Mouse (Mus musculus) hindbrain, embryonic 16.5 days (tissue): ENCODE results near the gene Tpcn1. TPM values are rescaled to one million over a fixed set of nuclear protein-coding genes. Genes with fewer than 3 reads are reported as not detected.

Experiments used
- ATAC-seq: fragments of 200-750 bp; cut with Nextera tagmentation; 2 replicates; pipeline ENCODE4 v1.8.0; 2017; ENCODE audit warnings: moderate TSS enrichment, moderate library complexity
- H3K27ac ChIP-seq: fragments of 300-500 bp; sonication (generic); 2 replicates; pipeline ENCODE4 v1.5.1; 2014; ENCODE audit warnings: low read depth, mild to moderate bottlenecking, control low read depth, low read length, moderate library complexity
- H3K27me3 ChIP-seq: fragments of 300-500 bp; sonication (generic); replicated peaks from 2 replicates; pipeline ENCODE4 v1.6.1; 2014; ENCODE audit warnings: low read length; ENCODE audit not compliant: control insufficient read depth, insufficient read depth
- H3K36me3 ChIP-seq: fragments of 300-500 bp; sonication (generic); 2 replicates; pipeline ENCODE4 v1.6.1; 2014; ENCODE audit warnings: mild to moderate bottlenecking, low read length, moderate library complexity, mixed read lengths; ENCODE audit not compliant: control insufficient read depth, insufficient read depth
- H3K4me1 ChIP-seq: fragments of 300-500 bp; sonication (generic); 2 replicates; pipeline ENCODE4 v1.6.1; 2014; ENCODE audit warnings: low read depth, low read length; ENCODE audit not compliant: control insufficient read depth, insufficient read depth
- H3K4me2 ChIP-seq: fragments of 300-500 bp; sonication (generic); 2 replicates; pipeline ENCODE4 v1.6.1; 2014; ENCODE audit warnings: mild to moderate bottlenecking, low read length, control low read depth, moderate library complexity
- H3K4me3 ChIP-seq: fragments of 300-500 bp; sonication (generic); 2 replicates; pipeline ENCODE4 v1.5.1; 2014; ENCODE audit warnings: mild to moderate bottlenecking, low read length, control low read depth, moderate library complexity
- H3K9ac ChIP-seq: fragments of 300-500 bp; sonication (generic); 2 replicates; pipeline ENCODE4 v1.6.1; 2014; ENCODE audit warnings: low read depth, mild to moderate bottlenecking, control low read depth, low read length, moderate library complexity
- H3K9me3 ChIP-seq: fragments of 300-500 bp; sonication (generic); 2 replicates; pipeline ENCODE4 v1.6.1; 2014; ENCODE audit warnings: mild to moderate bottlenecking, low read length, moderate library complexity; ENCODE audit not compliant: control insufficient read depth
- WGBS: fragments of 180-500 bp; shearing (Covaris S2); extraction: QIAGEN DNeasy Blood & Tissue Kit; methylation state at CpG from one replicate; pipeline ENCODE4 v1.1.7; 2014; 5-methylcytosine and 5-hydroxymethylcytosine counted together
- polyA plus RNA-seq: library from polyadenylated mRNA; unstranded; fragments of >200 nt; fragmentation: Nextera tagmentation; extraction: Ambion mirVana; gene quantifications from 2 replicates; pipeline ENCODE4 v1.2.1, GENCODE M21; 2015

Gene Tpcn1
- polyA plus RNA-seq, 1 experiment from 2014 or later, result 15.1 TPM

GRCm38 (mm10) chr5:120604839-120605238 lies 16.4 kb upstream of the Tpcn1 start:
- H3K4me3 ChIP-seq, result peak overlapping the region; percentile 38
- no peaks in the 10 kb centered on the region for H3K9me3 ChIP-seq
- peak overlapping the region; percentile 71 for H3K27ac ChIP-seq
- peak overlapping the region; percentile 65 for H3K9ac ChIP-seq
- WGBS, result 1% methylated on average over 6 of the region's 6 CpGs
- ATAC-seq, result no peak
- H3K36me3 ChIP-seq, result no peaks in the 10 kb centered on the region
- H3K4me2 ChIP-seq, result peak overlapping the region; percentile 71
- peaks cover 5% of the 10 kb centered on the region; the same call in 1 of the 2 replicates for H3K4me1 ChIP-seq
- no peaks in the 10 kb centered on the region for H3K27me3 ChIP-seq

GRCm38 (mm10) chr5:120603515-120603914 lies 15.0 kb upstream of the Tpcn1 start:
- Histone ChIP-seq H3K4me2 (no peak overlapping the region), H3K4me3 (no peak overlapping the region), H3K9ac (no peak overlapping the region), H3K27ac (no peak overlapping the region), H3K36me3 (no peaks in the 10 kb centered on the region), H3K27me3 (no peaks in the 10 kb centered on the region), H3K4me1 (peaks cover 5% of the 10 kb centered on the region; the same call in 1 of the 2 replicates), H3K9me3 (no peaks in the 10 kb centered on the region)
- ATAC-seq, result no peak
- 60% methylated on average over 7 of the region's 7 CpGs for WGBS

GRCm38 (mm10) chr5:120602210-120602609 lies 13.7 kb upstream of the Tpcn1 start:
- H3K4me2 ChIP-seq, result no peak overlapping the region
- WGBS, result 97% methylated on average over 12 of the region's 12 CpGs
- no peaks in the 10 kb centered on the region for H3K27me3 ChIP-seq
- no peak overlapping the region for H3K9ac ChIP-seq
- H3K9me3 ChIP-seq, result no peaks in the 10 kb centered on the region
- H3K4me3 ChIP-seq, result no peak overlapping the region
- ATAC-seq, result no peak
- H3K27ac ChIP-seq, result no peak overlapping the region
- no peaks in the 10 kb centered on the region for H3K36me3 ChIP-seq
- H3K4me1 ChIP-seq, result peaks cover 5% of the 10 kb centered on the region; the same call in 1 of the 2 replicates

GRCm38 (mm10) chr5:120600946-120601668 lies 12.6 kb upstream of the Tpcn1 start:
- WGBS, result 56% methylated on average over 11 of the region's 11 CpGs
- H3K9me3 ChIP-seq, result no peaks in the 10 kb centered on the region
- no peak for ATAC-seq
- peaks cover 5% of the 10 kb centered on the region; the same call in 1 of the 2 replicates for H3K4me1 ChIP-seq
- no peaks in the 10 kb centered on the region for H3K27me3 ChIP-seq
- H3K36me3 ChIP-seq, result no peaks in the 10 kb centered on the region
- H3K27ac ChIP-seq, result no peak overlapping the region; the same call in 1 of the 2 replicates
- no peak overlapping the region for H3K4me2 ChIP-seq
- H3K9ac ChIP-seq, result no peak overlapping the region
- no peak overlapping the region for H3K4me3 ChIP-seq

GRCm38 (mm10) chr5:120599625-120600024 lies 11.2 kb upstream of the Tpcn1 start:
- Histone ChIP-seq H3K4me1 (no peaks in the 10 kb centered on the region), H3K27ac (no peak overlapping the region), H3K27me3 (no peaks in the 10 kb centered on the region), H3K9ac (no peak overlapping the region), H3K9me3 (no peaks in the 10 kb centered on the region), H3K4me2 (no peak overlapping the region), H3K36me3 (no peaks in the 10 kb centered on the region), H3K4me3 (no peak overlapping the region)
- 93% methylated on average over 6 of the region's 6 CpGs for WGBS
- no peak for ATAC-seq

- Histone ChIP-seq H3K27ac (no peak overlapping the region), H3K9me3 (no peaks in the 10 kb centered on the region), H3K4me2 (no peak overlapping the region), H3K27me3 (no peaks in the 10 kb centered on the region), H3K9ac (no peak overlapping the region), H3K4me1 (no peaks in the 10 kb centered on the region), H3K4me3 (no peak overlapping the region), H3K36me3 (no peaks in the 10 kb centered on the region)
- WGBS, result 87% methylated on average over 6 of the region's 6 CpGs
- no peak for ATAC-seq
Observed at GRCm38 (mm10) chr5:120594485-120594884, 6.0 kb upstream of the Tpcn1 start.

GRCm38 (mm10) chr5:120592141-120592540 lies 3.7 kb upstream of the Tpcn1 start:
- Histone ChIP-seq H3K4me1 (peaks cover 13% of the 10 kb centered on the region), H3K27ac (no peak overlapping the region), H3K27me3 (no peaks in the 10 kb centered on the region), H3K36me3 (no peaks in the 10 kb centered on the region), H3K4me2 (no peak overlapping the region), H3K4me3 (no peak overlapping the region), H3K9me3 (no peaks in the 10 kb centered on the region), H3K9ac (no peak overlapping the region)
- WGBS, result 70% methylated on average over 7 of the region's 7 CpGs
- ATAC-seq, result no peak

GRCm38 (mm10) chr5:120590356-120591010 lies 2.0 kb upstream of the Tpcn1 start:
- ATAC-seq, result no peak
- Histone ChIP-seq H3K4me1 (peaks cover 19% of the 10 kb centered on the region), H3K36me3 (no peaks in the 10 kb centered on the region), H3K9me3 (no peaks in the 10 kb centered on the region), H3K4me2 (no peak overlapping the region), H3K9ac (no peak overlapping the region), H3K27ac (no peak overlapping the region), H3K27me3 (no peaks in the 10 kb centered on the region), H3K4me3 (no peak overlapping the region)
- WGBS, result 79% methylated on average over 16 of the region's 16 CpGs

GRCm38 (mm10) chr5:120587940-120588568 lies 419 bp downstream of the Tpcn1 start:
- Histone ChIP-seq H3K27me3 (no peaks in the 10 kb centered on the region), H3K36me3 (no peaks in the 10 kb centered on the region), H3K4me3 (peak overlapping the region; percentile 54), H3K4me2 (peak overlapping the region; percentile 99), H3K4me1 (peaks cover 19% of the 10 kb centered on the region), H3K27ac (peak overlapping the region; percentile 63), H3K9ac (peak overlapping the region; percentile 71), H3K9me3 (no peaks in the 10 kb centered on the region)
- WGBS, result 2% methylated on average over 29 of the region's 29 CpGs
- no peak for ATAC-seq
